Mouse (Mus musculus) embryonic fibroblast, embryonic 13.5 days (primary cell): Measurements from ENCODE around the gene Ubqln5. TPM values are rescaled to one million over a fixed set of nuclear protein-coding genes. Genes with fewer than 3 reads are reported as not detected.

Source experiments
- H3K27ac ChIP-seq: 2 replicates; pipeline ENCODE4 v1.5.1; 2012; ENCODE audit warnings: low read length, control low read depth, inconsistent platforms; ENCODE audit not compliant: insufficient read depth
- H3K4me1 ChIP-seq: 2 replicates; pipeline ENCODE4 v1.6.1; 2011; ENCODE audit warnings: low read length; ENCODE audit not compliant: control insufficient read depth, insufficient read depth
- H3K4me3 ChIP-seq: 2 replicates; pipeline ENCODE4 v1.5.1; 2011; ENCODE audit warnings: mild to moderate bottlenecking, control low read depth, low read length; ENCODE audit not compliant: insufficient read depth
- CTCF ChIP-seq: IDR thresholded peaks from 2 replicates; pipeline ENCODE4 v1.5.1; 2011; ENCODE audit warnings: mild to moderate bottlenecking, control low read depth, low read length, moderate library complexity, borderline replicate concordance; ENCODE audit not compliant: insufficient read depth
- POLR2A ChIP-seq: IDR thresholded peaks from 2 replicates; pipeline ENCODE4 v1.6.1; 2011; ENCODE audit warnings: low read depth, mild to moderate bottlenecking, control low read depth, low read length, moderate library complexity
- polyA plus RNA-seq: library from polyadenylated mRNA; stranded (reverse); fragments of >200 nt; gene quantifications from 2 replicates; pipeline ENCODE4 v1.2.4, GENCODE M21; 2011; ENCODE audit warnings: low read depth; ENCODE audit not compliant: missing spikeins, insufficient read length

The Ubqln5 gene
- not detected in 2 replicates for polyA plus RNA-seq

GRCm38 (mm10) chr7:104129726-104130125 lies at the start of gene Ubqln5:
Ubqln5 (minus strand) TSS chr7:104129826.
- Histone ChIP-seq H3K4me3 (no peak within 1 kb of the TSS), H3K4me1 (no peaks in the 10 kb centered on the region), H3K27ac (no peak within 1 kb of the TSS)
- TF ChIP-seq CTCF (no peak), POLR2A (no peak)

- H3K27ac ChIP-seq: no peak overlapping the region
- no peak overlapping the region for H3K4me3 ChIP-seq
- no peaks in the 10 kb centered on the region for H3K4me1 ChIP-seq
- TF ChIP-seq POLR2A: no peak
- no peak for TF ChIP-seq CTCF
These were observed 49.4 kb upstream of the Ubqln5 start for GRCm38 (mm10) chr7:104179074-104179473.

DNA sequence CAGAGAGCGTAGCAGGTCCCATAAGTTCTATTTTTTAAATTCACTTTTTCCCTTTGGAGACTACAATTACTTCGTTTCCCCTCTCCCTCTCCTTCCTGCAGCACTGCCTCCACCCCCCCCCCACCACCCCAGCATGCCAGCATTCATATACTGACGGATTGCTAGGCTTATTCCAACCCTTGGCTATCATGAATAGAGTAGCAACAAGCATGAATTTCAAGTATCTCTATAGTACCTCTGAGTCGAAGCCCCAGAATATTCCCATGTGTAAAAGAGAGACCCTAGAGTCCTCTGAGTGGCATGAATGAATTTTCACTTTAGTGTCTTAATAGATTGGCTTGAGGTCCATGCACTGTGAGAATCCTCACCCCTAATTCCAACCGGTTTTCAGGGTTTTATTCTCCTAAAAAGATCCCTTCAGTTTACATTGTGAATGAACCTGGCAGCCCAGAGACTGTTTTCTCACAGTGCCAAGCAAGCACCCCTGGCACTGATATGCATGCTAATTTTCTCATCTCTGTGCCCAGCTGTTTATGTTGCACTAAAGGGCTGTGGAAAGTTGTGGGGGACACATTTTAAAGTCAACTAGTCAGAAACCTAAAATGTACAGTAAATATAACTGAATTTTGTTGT lies 48.9 kb upstream of the Ubqln5 start:
- no peak overlapping the region for H3K4me3 ChIP-seq
- no peak for TF ChIP-seq POLR2A
- no peak for TF ChIP-seq CTCF
- H3K4me1 ChIP-seq: no peaks in the 10 kb centered on the region
- no peak overlapping the region for H3K27ac ChIP-seq

DNA sequence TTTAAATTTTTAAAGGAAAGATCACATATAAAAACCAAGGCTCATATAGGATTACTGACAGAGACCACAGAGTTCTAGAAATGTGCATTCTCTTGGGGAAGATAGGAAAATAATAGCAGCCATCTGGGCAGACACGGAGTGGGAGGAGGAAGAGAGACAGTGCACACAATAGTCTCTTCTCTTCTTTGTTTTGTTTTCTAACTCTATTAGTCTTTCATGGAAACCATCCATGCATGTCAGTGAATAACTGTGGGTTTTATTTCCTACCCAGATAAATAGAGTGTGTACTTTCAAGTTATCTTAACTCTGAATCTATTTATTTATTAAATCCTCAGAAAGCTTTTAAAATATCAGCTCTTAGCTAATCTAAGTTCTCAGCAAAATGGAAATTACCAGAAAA lies 45.5 kb upstream of the Ubqln5 start:
- H3K4me3 ChIP-seq: no peak overlapping the region
- no peak overlapping the region for H3K27ac ChIP-seq
- TF ChIP-seq CTCF (no peak), POLR2A (no peak)
- H3K4me1 ChIP-seq: no peaks in the 10 kb centered on the region

GRCm38 (mm10) chr7:104169634-104170204 lies 40.1 kb upstream of the Ubqln5 start:
- Histone ChIP-seq H3K4me1 (no peaks in the 10 kb centered on the region), H3K27ac (no peak overlapping the region), H3K4me3 (no peak overlapping the region)
- TF ChIP-seq CTCF: no peak
- TF ChIP-seq POLR2A: no peak

DNA sequence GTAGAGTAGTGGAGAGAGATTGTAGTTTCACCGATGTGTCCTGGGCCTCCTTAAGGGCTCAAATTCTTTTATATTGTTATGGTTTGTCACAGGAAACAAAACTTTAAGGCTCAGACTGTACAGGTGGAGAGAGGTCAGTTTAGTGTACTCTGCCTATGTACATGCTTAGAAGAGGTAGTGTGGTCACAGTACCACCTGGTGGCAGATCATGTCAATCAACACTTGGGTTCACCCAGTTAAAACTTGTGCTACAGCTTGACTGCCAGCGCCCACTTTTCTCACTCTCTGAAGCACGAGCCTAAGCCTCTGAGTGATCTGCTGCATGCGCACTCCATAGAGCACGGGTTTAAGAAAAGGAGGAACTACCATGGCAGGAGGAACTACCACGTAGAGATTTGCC lies 37.5 kb upstream of the Ubqln5 start:
- Histone ChIP-seq H3K4me1 (no peaks in the 10 kb centered on the region), H3K27ac (no peak overlapping the region), H3K4me3 (no peak overlapping the region)
- TF ChIP-seq CTCF (no peak), POLR2A (no peak)

DNA sequence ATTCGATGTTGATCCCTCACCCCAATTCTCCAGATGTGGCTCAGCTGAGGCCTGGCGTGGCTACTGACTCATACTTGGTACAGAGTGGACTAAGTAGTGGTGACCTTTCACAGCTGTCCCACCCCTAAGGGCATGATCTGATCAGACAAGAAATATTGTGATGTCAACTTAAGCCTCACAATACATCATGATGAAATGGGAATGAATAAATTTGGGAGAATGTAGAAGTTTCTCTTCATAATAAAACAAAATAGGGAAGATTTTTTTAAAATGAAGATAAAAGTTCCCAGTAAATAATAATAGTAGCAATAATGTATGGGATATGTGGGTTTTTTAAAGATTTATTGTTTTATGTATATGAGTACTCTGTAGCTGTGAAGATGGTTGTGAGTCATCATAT lies 20.8 kb upstream of the Ubqln5 start, which contains the start of gene Ubqlnl:
TSS of gene Ubqlnl (minus strand) at position 101 of the 400 bp plus-strand sequence.
- Histone ChIP-seq H3K27ac (no peak within 1 kb of the TSS), H3K4me3 (no peak within 1 kb of the TSS), H3K4me1 (no peaks in the 10 kb centered on the region)
- TF ChIP-seq CTCF: no peak
- TF ChIP-seq POLR2A: no peak

GRCm38 (mm10) chr7:104143179-104143578 lies 13.6 kb upstream of the Ubqln5 start, which contains the start of gene Ubqln3:
Ubqln3 (minus strand) TSS chr7:104143279.
- Histone ChIP-seq H3K27ac (no peak within 1 kb of the TSS), H3K4me3 (no peak within 1 kb of the TSS), H3K4me1 (no peaks in the 10 kb centered on the region)
- no peak for TF ChIP-seq POLR2A

- TF ChIP-seq CTCF: no peak
- TF ChIP-seq POLR2A: no peak
These were observed 7.7 kb upstream of the Ubqln5 start, which contains the start of gene Olfr643 for GRCm38 (mm10) chr7:104137305-104137704. Olfr643 (minus strand) TSS chr7:104137405.

GRCm38 (mm10) chr7:104104757-104104972 lies 25.0 kb downstream of the Ubqln5 start, which contains the start of gene Olfr646:
Olfr646 (plus strand) TSS chr7:104104873.
- Histone ChIP-seq H3K27ac (no peak within 1 kb of the TSS), H3K4me3 (no peak within 1 kb of the TSS), H3K4me1 (no peaks in the 10 kb centered on the region)
- TF ChIP-seq CTCF (no peak), POLR2A (no peak)

More at GRCm38 (mm10) chr7:104137305-104137704, 7.7 kb upstream of the Ubqln5 start, which contains the start of gene Olfr643:
- Histone ChIP-seq H3K4me1 (no peaks in the 10 kb centered on the region), H3K4me3 (no peak within 1 kb of the TSS), H3K27ac (no peak within 1 kb of the TSS)
